Mouse (Mus musculus) embryonic facial prominence, embryonic 11.5 days (tissue): ENCODE data around the gene Defb25. TPM values are rescaled to one million over a fixed set of nuclear protein-coding genes. Genes with fewer than 3 reads are reported as not detected.

Experiments
- ATAC-seq: fragments of 200-750 bp; cut with Nextera tagmentation; replicated peaks from 2 replicates; pipeline ENCODE4 v1.8.0; 2017; ENCODE audit warnings: low read depth; ENCODE audit not compliant: insufficient number of reproducible peaks, low FRiP score, low TSS enrichment
- DNase-seq: peaks from one replicate; pipeline ENCODE4 v3.0.0-alpha.2; 2015; ENCODE audit warnings: low spot score
- H3K27ac ChIP-seq: fragments of 300-500 bp; sonication (generic); replicated peaks from 2 replicates; pipeline ENCODE4 v1.5.1; 2014; ENCODE audit warnings: mild to moderate bottlenecking, low read depth, low read length, control low read depth
- H3K27me3 ChIP-seq: fragments of 300-500 bp; sonication (generic); 2 replicates; pipeline ENCODE4 v1.6.1; 2014; ENCODE audit warnings: mild to moderate bottlenecking, low read length, moderate library complexity, mixed read lengths; ENCODE audit not compliant: control insufficient read depth, insufficient read depth
- H3K36me3 ChIP-seq: fragments of 300-500 bp; sonication (generic); replicated peaks from 2 replicates; pipeline ENCODE4 v1.6.1; 2014; ENCODE audit warnings: low read depth, mild to moderate bottlenecking, low read length, moderate library complexity, mixed read lengths; ENCODE audit not compliant: control insufficient read depth, insufficient read depth
- H3K4me1 ChIP-seq: fragments of 300-500 bp; sonication (generic); 2 replicates; pipeline ENCODE4 v1.6.1; 2014; ENCODE audit warnings: low read length, mixed read lengths; ENCODE audit not compliant: control insufficient read depth, insufficient read depth
- H3K4me2 ChIP-seq: fragments of 300-500 bp; sonication (generic); 2 replicates; pipeline ENCODE4 v1.6.1; 2014; ENCODE audit warnings: low read depth, mild to moderate bottlenecking, control low read depth, low read length, moderate library complexity
- H3K4me3 ChIP-seq: fragments of 300-500 bp; sonication (generic); 2 replicates; pipeline ENCODE4 v1.5.1; 2014; ENCODE audit warnings: low read depth, low read length, control low read depth
- H3K9ac ChIP-seq: fragments of 300-500 bp; sonication (generic); replicated peaks from 2 replicates; pipeline ENCODE4 v1.6.1; 2014; ENCODE audit warnings: mild to moderate bottlenecking, control low read depth, low read length
- H3K9me3 ChIP-seq: fragments of 300-500 bp; sonication (generic); replicated peaks from 2 replicates; pipeline ENCODE4 v1.6.1; 2016; ENCODE audit warnings: mild to moderate bottlenecking, low read length, inconsistent platforms, mixed read lengths; ENCODE audit not compliant: control insufficient read depth
- WGBS: fragments of 180-500 bp; shearing (Covaris S2); extraction: QIAGEN DNeasy Blood & Tissue Kit; methylation state at CpG from one replicate; pipeline ENCODE4 v1.1.7; 2014; 5-methylcytosine and 5-hydroxymethylcytosine counted together
- polyA plus RNA-seq: library from polyadenylated mRNA; unstranded; fragments of >200 nt; fragmentation: Nextera tagmentation; extraction: Ambion mirVana; gene quantifications from 2 replicates; pipeline ENCODE4 v1.2.1, GENCODE M21; 2014

Gene Defb25
- polyA plus RNA-seq, 1 experiment from 2014 or later, result not detected

GRCm38 (mm10) chr2:152625256-152625655 is 2.4 kb upstream of the Defb25 start:
- Histone ChIP-seq H3K9me3 (no peaks in the 10 kb centered on the region), H3K9ac (no peak overlapping the region), H3K4me2 (no peak overlapping the region), H3K27me3 (peaks cover 33% of the 10 kb centered on the region), H3K27ac (no peak overlapping the region), H3K4me1 (peaks cover 2% of the 10 kb centered on the region; the same call in 1 of the 2 replicates), H3K36me3 (no peaks in the 10 kb centered on the region), H3K4me3 (no peak overlapping the region)
- no peak for DNase-seq
- WGBS, result 17% methylated on average over 1 of the region's 1 CpGs
- no peak for ATAC-seq

GRCm38 (mm10) chr2:152624566-152624965 is 1.7 kb upstream of the Defb25 start:
- no peak for ATAC-seq
- H3K4me3 ChIP-seq, result no peak overlapping the region
- 91% methylated on average over 2 of the region's 2 CpGs for WGBS
- no peaks in the 10 kb centered on the region for H3K36me3 ChIP-seq
- no peak for DNase-seq
- no peak overlapping the region for H3K27ac ChIP-seq
- H3K27me3 ChIP-seq, result peaks cover 33% of the 10 kb centered on the region
- peaks cover 2% of the 10 kb centered on the region; the same call in 1 of the 2 replicates for H3K4me1 ChIP-seq
- no peaks in the 10 kb centered on the region for H3K9me3 ChIP-seq
- H3K9ac ChIP-seq, result no peak overlapping the region
- H3K4me2 ChIP-seq, result no peak overlapping the region

GRCm38 (mm10) chr2:152622151-152622550 is 702 bp downstream of the Defb25 start:
- H3K4me2 ChIP-seq, result no peak overlapping the region
- peaks cover 17% of the 10 kb centered on the region for H3K27me3 ChIP-seq
- H3K9ac ChIP-seq, result no peak overlapping the region
- WGBS, result 88% methylated on average over 13 of the region's 13 CpGs
- H3K4me3 ChIP-seq, result no peak overlapping the region
- no peaks in the 10 kb centered on the region for H3K36me3 ChIP-seq
- no peak for ATAC-seq
- DNase-seq, result no peak
- no peaks in the 10 kb centered on the region for H3K9me3 ChIP-seq
- no peak overlapping the region for H3K27ac ChIP-seq
- H3K4me1 ChIP-seq, result peaks cover 2% of the 10 kb centered on the region; the same call in 1 of the 2 replicates

GRCm38 (mm10) chr2:152620367-152621134 is 2.3 kb downstream of the Defb25 start:
- Histone ChIP-seq H3K27me3 (peaks cover 3% of the 10 kb centered on the region), H3K4me3 (no peak overlapping the region), H3K4me2 (no peak overlapping the region), H3K27ac (no peak overlapping the region), H3K9ac (no peak overlapping the region), H3K9me3 (no peaks in the 10 kb centered on the region), H3K4me1 (no peaks in the 10 kb centered on the region), H3K36me3 (no peaks in the 10 kb centered on the region)
- ATAC-seq (no peak), DNase-seq (no peak)
- WGBS, result 63% methylated on average over 9 of the region's 9 CpGs

GRCm38 (mm10) chr2:152617374-152617773 is 5.5 kb downstream of the Defb25 start:
- H3K27me3 ChIP-seq, result no peaks in the 10 kb centered on the region
- no peak overlapping the region for H3K9ac ChIP-seq
- DNase-seq (no peak), ATAC-seq (no peak)
- 53% methylated on average over 5 of the region's 5 CpGs for WGBS
- H3K9me3 ChIP-seq, result no peaks in the 10 kb centered on the region
- no peak overlapping the region for H3K4me3 ChIP-seq
- no peak overlapping the region for H3K27ac ChIP-seq
- H3K4me2 ChIP-seq, result no peak overlapping the region
- no peaks in the 10 kb centered on the region for H3K36me3 ChIP-seq
- H3K4me1 ChIP-seq, result no peaks in the 10 kb centered on the region

- WGBS, result 71% methylated on average over 6 of the region's 6 CpGs
- no peak overlapping the region for H3K4me3 ChIP-seq
- ATAC-seq (no peak), DNase-seq (no peak)
- no peak overlapping the region for H3K9ac ChIP-seq
- H3K4me2 ChIP-seq, result no peak overlapping the region
- H3K9me3 ChIP-seq, result no peaks in the 10 kb centered on the region
- no peaks in the 10 kb centered on the region for H3K36me3 ChIP-seq
- no peaks in the 10 kb centered on the region for H3K27me3 ChIP-seq
- no peak overlapping the region for H3K27ac ChIP-seq
- H3K4me1 ChIP-seq, result no peaks in the 10 kb centered on the region
These were observed 6.4 kb downstream of the Defb25 start for GRCm38 (mm10) chr2:152616470-152616869.

- no peak overlapping the region for H3K4me2 ChIP-seq
- no peaks in the 10 kb centered on the region for H3K27me3 ChIP-seq
- no peak overlapping the region for H3K27ac ChIP-seq
- no peaks in the 10 kb centered on the region for H3K9me3 ChIP-seq
- no peak overlapping the region for H3K4me3 ChIP-seq
- peak; percentile 89 for DNase-seq
- H3K9ac ChIP-seq, result no peak overlapping the region
- no peak for ATAC-seq
- 12% methylated on average over 7 of the region's 7 CpGs for WGBS
- no peaks in the 10 kb centered on the region for H3K4me1 ChIP-seq
- no peaks in the 10 kb centered on the region for H3K36me3 ChIP-seq
These were observed 7.3 kb downstream of the Defb25 start for GRCm38 (mm10) chr2:152615563-152615962.

- H3K4me1 ChIP-seq, result no peaks in the 10 kb centered on the region
- DNase-seq (peak; percentile 10), ATAC-seq (no peak)
- H3K9me3 ChIP-seq, result no peaks in the 10 kb centered on the region
- H3K27me3 ChIP-seq, result no peaks in the 10 kb centered on the region
- H3K4me2 ChIP-seq, result no peak overlapping the region
- H3K27ac ChIP-seq, result no peak overlapping the region
- H3K4me3 ChIP-seq, result no peak overlapping the region
- H3K36me3 ChIP-seq, result no peaks in the 10 kb centered on the region
- 32% methylated on average over 7 of the region's 8 CpGs for WGBS
- no peak overlapping the region for H3K9ac ChIP-seq
These were observed 10.7 kb downstream of the Defb25 start for GRCm38 (mm10) chr2:152612193-152612592.
